Mouse (Mus musculus): ENCODE measurements around the gene Pou3f4.

DNA sequence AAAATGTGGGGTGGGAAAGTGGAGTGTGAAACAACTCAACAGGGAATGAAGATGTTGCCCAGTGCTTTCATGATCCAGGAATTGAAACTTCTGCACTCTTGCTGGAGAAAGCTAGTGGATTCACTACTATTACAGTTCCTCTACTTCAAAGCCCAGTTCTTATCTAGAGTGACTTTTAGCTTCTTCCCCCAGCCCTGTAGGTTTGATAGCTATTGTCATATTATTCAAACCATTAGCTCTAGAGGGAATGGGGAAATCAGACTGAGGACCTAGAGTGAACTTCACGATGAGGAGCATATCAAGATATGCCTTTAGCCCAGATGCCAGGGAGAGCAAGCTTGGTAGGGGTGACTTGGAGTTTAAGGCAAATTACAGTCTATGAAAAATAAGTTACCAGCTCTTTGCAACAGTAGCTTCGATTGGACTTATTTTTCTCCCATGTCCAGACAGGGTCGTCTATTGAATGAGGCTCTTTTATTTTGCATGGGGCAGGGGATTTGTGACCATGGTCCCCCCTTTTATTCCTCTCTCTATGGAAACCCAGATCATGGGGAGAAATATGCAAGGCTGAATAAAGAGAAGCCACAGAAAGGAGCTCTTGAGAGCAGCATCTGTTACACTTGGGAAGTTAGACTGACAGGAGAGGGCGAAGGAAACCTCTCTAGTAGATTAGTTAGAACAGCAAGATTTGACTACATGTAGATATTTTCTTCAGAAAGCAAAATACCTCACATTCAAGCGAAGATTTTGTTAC is 3.1 kb upstream of the Pou3f4 start:
- no peak for TF ChIP-seq POLR2A (IDR thresholded peaks at IDR 0.05; ENCODE audit: borderline replicate concordance, extremely low read depth, low read depth, low read length)
- TF ChIP-seq CTCF (IDR thresholded peaks at IDR 0.05; ENCODE audit: insufficient read depth, low read length): no peak

Measured in lung, adult 2 months (tissue).